Mouse (Mus musculus): ENCODE measurements around the gene Socs4. TPM values are rescaled to one million over a fixed set of nuclear protein-coding genes. Genes with fewer than 3 reads are reported as not detected.

The Socs4 gene
- polyA plus RNA-seq (2015; fragmentation: Nextera tagmentation; extraction: Ambion mirVana): 2.8 and 3.2 TPM in 2 replicates

DNA sequence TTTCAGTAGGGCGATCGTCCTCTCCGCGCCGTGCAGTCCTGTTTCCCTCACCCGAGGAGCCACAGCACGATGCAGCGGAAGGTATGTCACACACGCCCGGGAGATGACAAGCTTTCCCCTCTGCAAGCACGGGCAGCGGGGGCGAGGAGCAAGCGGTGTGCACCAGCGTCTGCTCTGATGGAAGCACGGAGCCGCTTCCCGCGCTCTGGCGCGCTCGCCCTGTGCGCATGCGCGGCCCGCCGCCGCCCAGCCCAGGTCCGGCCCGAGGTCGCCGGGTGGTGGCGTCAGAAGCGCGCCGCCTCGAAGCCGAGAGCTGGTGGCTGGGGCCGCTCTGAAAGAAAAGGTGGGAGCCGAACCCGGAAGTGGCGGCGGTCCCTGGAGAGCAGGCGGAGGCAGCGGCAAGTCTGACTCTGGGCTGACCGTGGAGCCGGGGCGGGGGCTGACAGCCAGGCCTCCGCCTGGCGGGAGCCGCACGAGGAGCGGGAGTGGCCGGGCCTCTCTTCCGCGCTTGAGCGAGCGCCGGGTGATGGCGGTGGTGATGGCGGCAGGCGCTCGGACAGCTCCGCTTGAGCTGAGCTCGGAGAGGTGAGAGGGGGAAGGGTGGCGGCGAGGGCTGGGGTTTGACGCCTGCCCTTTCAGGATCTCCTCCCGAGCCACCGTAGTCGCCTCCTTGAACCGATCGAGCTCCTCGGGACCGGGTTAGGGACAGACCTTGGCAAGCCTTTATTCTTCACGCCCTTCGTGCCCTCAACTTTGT lies at the start of gene Socs4, which contains the start of gene Wdhd1:
Gene Socs4 (plus strand): TSS at position 295 of the 757 bp plus-strand sequence.
Gene Wdhd1 (minus strand): TSS at position 221 of the 757 bp plus-strand sequence.
- peak within 1 kb of the TSS; percentile 78 for H3K4me2 ChIP-seq (ENCODE audit: low read depth, low read length)
- H3K4me1 ChIP-seq (ENCODE audit: control insufficient read depth, insufficient read depth, low read length): peaks cover 8% of the 10 kb centered on the region
- no peaks in the 10 kb centered on the region for H3K9me3 ChIP-seq (replicated peaks; ENCODE audit: control insufficient read depth, low read length)
- no peaks in the 10 kb centered on the region for H3K27me3 ChIP-seq (ENCODE audit: control insufficient read depth, insufficient read depth, low read length)
- H3K27ac ChIP-seq (ENCODE audit: low read length): peak within 1 kb of the TSS; percentile 97
- peak within 1 kb of the TSS; percentile 94 for H3K9ac ChIP-seq (ENCODE audit: low read length)
- no peaks in the 10 kb centered on the region for H3K36me3 ChIP-seq (ENCODE audit: control insufficient read depth, insufficient read depth, low read length)
- H3K4me3 ChIP-seq (replicated peaks; ENCODE audit: low read length): peak within 1 kb of the TSS; percentile 92
- ATAC-seq (ENCODE audit: insufficient read depth, low FRiP score): peak; percentile 98
- under 1% methylated on average over 76 of the region's 77 CpGs for WGBS

DNA sequence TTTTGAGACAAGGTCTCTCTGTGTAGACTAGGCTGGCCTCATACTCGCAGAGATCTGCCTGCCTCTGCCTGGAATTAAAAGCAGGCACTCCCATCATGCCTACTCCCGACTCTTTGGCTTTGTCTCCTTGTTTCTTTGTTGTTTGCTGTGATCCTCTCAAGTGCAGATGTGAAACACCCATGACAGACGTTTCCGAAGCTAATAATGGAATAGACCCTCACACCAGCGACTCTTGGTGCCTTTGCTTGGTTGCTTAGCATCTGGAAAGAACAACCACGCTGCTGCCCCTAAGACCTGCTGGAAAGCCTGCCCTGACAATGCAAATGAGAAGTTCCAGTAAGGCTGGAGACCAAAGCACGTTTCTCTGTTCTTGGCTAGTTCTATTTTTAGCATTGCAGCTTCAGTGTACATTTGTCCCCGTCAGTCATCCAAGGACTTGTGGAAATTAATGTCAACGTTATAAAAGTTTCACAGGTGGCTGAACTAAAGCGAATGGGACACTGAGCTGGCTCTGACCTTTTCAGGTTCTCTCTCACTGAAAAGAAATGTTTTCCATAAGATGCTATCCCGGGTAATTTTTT lies 46.8 kb upstream of the Socs4 start:
- Histone ChIP-seq H3K27me3 (ENCODE audit: control insufficient read depth, insufficient read depth, low read length) (no peaks in the 10 kb centered on the region), H3K9ac (ENCODE audit: low read length) (no peak overlapping the region), H3K9me3 (replicated peaks; ENCODE audit: control insufficient read depth, low read length) (no peaks in the 10 kb centered on the region), H3K27ac (ENCODE audit: low read length) (no peak overlapping the region), H3K4me1 (ENCODE audit: control insufficient read depth, insufficient read depth, low read length) (no peaks in the 10 kb centered on the region), H3K36me3 (ENCODE audit: control insufficient read depth, insufficient read depth, low read length) (no peaks in the 10 kb centered on the region), H3K4me2 (ENCODE audit: low read depth, low read length) (no peak overlapping the region), H3K4me3 (replicated peaks; ENCODE audit: low read length) (no peak overlapping the region)
- WGBS: 63% methylated on average over 11 of the region's 11 CpGs
- ATAC-seq (ENCODE audit: insufficient read depth, low FRiP score): no peak

DNA sequence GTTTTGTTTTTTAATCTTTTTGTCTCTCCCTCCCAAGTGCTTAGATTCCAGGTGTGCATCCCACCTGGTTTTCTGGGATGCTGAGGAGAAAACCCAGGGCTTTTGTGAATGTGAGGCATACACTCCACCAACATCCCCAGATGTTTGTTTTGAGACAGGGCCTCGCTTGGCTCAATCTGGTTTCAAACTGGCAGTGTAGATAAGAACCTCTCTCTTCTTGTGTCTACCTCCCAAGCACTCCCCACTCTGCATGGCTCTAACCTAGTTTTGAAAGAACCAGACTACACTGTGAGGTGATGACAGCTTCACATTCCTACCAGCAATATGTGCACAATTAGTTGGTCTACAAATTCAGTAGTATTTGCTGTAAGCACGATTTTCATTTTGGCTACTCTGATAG lies 43.1 kb upstream of the Socs4 start:
- WGBS: 60% methylated on average over 2 of the region's 2 CpGs

DNA sequence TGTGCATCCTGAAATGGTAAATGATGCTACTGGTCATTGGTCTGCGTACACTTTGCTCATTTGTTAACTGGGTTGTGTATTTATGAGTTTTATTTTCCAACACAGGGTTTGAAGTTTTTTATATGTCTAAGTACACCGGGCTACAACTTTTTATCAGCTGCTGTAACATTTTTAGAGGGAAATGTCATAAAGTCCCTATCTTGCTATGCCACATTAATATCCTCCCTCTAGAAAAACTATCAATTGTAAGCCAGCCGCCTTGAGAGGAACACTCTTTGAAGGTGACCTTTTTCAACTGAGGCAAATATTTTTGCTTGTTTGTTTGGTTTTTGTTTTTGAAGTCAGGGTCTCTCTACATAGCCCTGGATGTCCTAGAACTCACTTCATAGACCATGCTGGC lies 42.7 kb upstream of the Socs4 start:
- H3K27me3 ChIP-seq (ENCODE audit: control insufficient read depth, insufficient read depth, low read length): no peaks in the 10 kb centered on the region
- ATAC-seq (ENCODE audit: insufficient read depth, low FRiP score): no peak
- H3K9me3 ChIP-seq (replicated peaks; ENCODE audit: control insufficient read depth, low read length): 0 out of 2 replicates have a peak, but pooled peaks cover 7% of the 10 kb centered on the region
- WGBS: 88% methylated on average over 3 of the region's 3 CpGs
- no peak overlapping the region for H3K27ac ChIP-seq (ENCODE audit: low read length)
- H3K36me3 ChIP-seq (ENCODE audit: control insufficient read depth, insufficient read depth, low read length): no peaks in the 10 kb centered on the region
- no peak overlapping the region for H3K4me3 ChIP-seq (replicated peaks; ENCODE audit: low read length)
- no peaks in the 10 kb centered on the region for H3K4me1 ChIP-seq (ENCODE audit: control insufficient read depth, insufficient read depth, low read length)
- no peak overlapping the region for H3K9ac ChIP-seq (ENCODE audit: low read length)
- H3K4me2 ChIP-seq (ENCODE audit: low read depth, low read length): no peak overlapping the region

More for the DNA sequence above, 43.1 kb upstream of the Socs4 start:
- Histone ChIP-seq H3K9ac (ENCODE audit: low read length) (no peak overlapping the region), H3K4me3 (replicated peaks; ENCODE audit: low read length) (no peak overlapping the region), H3K27ac (ENCODE audit: low read length) (no peak overlapping the region), H3K4me1 (ENCODE audit: control insufficient read depth, insufficient read depth, low read length) (no peaks in the 10 kb centered on the region), H3K36me3 (ENCODE audit: control insufficient read depth, insufficient read depth, low read length) (no peaks in the 10 kb centered on the region), H3K27me3 (ENCODE audit: control insufficient read depth, insufficient read depth, low read length) (no peaks in the 10 kb centered on the region), H3K9me3 (replicated peaks; ENCODE audit: control insufficient read depth, low read length) (0 out of 2 replicates have a peak, but pooled peaks cover 7% of the 10 kb centered on the region), H3K4me2 (ENCODE audit: low read depth, low read length) (no peak overlapping the region)
- no peak for ATAC-seq (ENCODE audit: insufficient read depth, low FRiP score)

DNA sequence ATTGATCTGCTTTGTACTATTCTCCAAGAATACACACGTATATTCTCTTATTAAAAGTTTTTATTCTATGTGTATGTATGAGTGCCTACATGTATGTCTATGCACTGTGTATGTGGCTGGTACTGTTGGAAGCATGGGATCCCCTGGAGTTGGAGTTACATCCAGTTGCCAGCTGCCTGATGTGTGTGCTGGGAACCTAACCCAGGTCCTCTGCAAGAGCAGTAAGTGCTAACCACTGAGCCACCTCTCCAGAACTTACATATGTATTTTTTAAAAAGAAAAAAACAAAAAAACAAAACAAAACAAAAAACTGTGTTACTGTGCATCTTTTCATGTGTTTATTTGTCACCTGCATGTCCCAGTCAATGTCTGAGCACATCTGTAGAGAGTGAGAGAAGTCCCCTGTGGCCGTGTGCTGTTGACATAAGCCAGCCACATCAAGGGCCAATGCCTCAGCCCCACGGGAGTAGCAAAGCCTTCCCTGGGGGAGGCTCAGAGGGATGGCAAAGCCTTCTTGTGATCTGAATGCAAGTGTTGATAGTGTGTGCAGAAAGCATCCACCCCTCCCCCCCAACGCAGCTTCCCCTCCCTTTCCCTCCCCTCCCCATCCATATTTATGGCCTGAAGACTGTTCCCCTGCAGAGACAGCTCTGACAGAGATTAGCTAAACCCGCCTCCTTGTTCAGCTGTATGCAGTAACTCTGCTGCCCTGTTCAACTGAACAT lies 42.0 kb upstream of the Socs4 start:
- Histone ChIP-seq H3K27ac (ENCODE audit: low read length) (no peak overlapping the region), H3K36me3 (ENCODE audit: control insufficient read depth, insufficient read depth, low read length) (no peaks in the 10 kb centered on the region), H3K4me2 (ENCODE audit: low read depth, low read length) (no peak overlapping the region), H3K4me1 (ENCODE audit: control insufficient read depth, insufficient read depth, low read length) (no peaks in the 10 kb centered on the region), H3K9me3 (replicated peaks; ENCODE audit: control insufficient read depth, low read length) (0 out of 2 replicates have a peak, but pooled peaks cover 7% of the 10 kb centered on the region), H3K4me3 (replicated peaks; ENCODE audit: low read length) (no peak overlapping the region), H3K27me3 (ENCODE audit: control insufficient read depth, insufficient read depth, low read length) (no peaks in the 10 kb centered on the region), H3K9ac (ENCODE audit: low read length) (no peak overlapping the region)
- 67% methylated on average over 5 of the region's 5 CpGs for WGBS
- ATAC-seq (ENCODE audit: insufficient read depth, low FRiP score): no peak

DNA sequence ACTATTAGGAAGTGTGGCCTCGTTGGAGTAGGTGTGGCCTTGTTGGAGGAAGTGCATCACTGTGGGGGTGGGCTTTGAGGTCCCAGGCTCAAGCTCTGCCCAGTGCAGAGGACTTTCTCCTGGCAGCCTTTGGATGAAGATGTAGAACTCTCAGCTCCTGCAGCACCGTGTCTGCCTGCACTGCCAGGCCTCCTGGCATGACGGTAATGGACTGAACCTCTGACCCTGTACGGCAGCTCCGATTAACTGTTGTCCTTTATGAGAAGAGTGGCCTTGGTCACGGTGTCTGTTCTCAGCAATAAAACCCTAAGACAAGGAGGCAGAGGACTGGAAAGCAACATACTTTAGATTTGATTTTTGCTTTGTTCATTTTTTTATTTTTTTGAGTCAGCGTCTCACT lies 40.2 kb upstream of the Socs4 start:
- Histone ChIP-seq H3K9ac (ENCODE audit: low read length) (no peak overlapping the region), H3K27ac (ENCODE audit: low read length) (no peak overlapping the region), H3K9me3 (replicated peaks; ENCODE audit: control insufficient read depth, low read length) (0 out of 2 replicates have a peak, but pooled peaks cover 7% of the 10 kb centered on the region), H3K4me1 (ENCODE audit: control insufficient read depth, insufficient read depth, low read length) (no peaks in the 10 kb centered on the region), H3K36me3 (ENCODE audit: control insufficient read depth, insufficient read depth, low read length) (no peaks in the 10 kb centered on the region), H3K4me2 (ENCODE audit: low read depth, low read length) (no peak overlapping the region), H3K27me3 (ENCODE audit: control insufficient read depth, insufficient read depth, low read length) (no peaks in the 10 kb centered on the region), H3K4me3 (replicated peaks; ENCODE audit: low read length) (no peak overlapping the region)
- ATAC-seq (ENCODE audit: insufficient read depth, low FRiP score): no peak
- WGBS: 93% methylated on average over 7 of the region's 7 CpGs

DNA sequence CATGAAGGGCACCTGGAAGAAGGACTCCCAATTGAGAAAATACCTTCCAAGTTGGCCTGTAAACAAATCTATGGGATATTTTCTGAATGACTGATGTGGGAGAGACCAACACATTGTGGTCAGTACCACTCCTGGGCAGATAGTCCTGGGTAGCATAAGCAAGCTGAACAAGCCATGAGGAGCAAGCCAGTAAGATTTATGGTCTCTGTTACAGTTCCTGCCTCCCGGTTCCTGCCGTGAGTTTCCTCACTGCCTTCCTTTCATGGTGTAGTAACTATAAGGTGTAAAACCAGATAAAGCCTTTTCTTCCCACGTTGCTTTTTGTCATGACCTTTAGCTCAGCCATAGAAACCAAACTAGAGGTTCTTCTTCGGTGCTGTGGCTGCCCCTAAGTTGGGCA lies 39.4 kb upstream of the Socs4 start:
- no peak for ATAC-seq (ENCODE audit: insufficient read depth, low FRiP score)
- Histone ChIP-seq H3K27ac (ENCODE audit: low read length) (no peak overlapping the region), H3K9me3 (replicated peaks; ENCODE audit: control insufficient read depth, low read length) (0 out of 2 replicates have a peak, but pooled peaks cover 7% of the 10 kb centered on the region), H3K4me1 (ENCODE audit: control insufficient read depth, insufficient read depth, low read length) (no peaks in the 10 kb centered on the region), H3K36me3 (ENCODE audit: control insufficient read depth, insufficient read depth, low read length) (no peaks in the 10 kb centered on the region), H3K4me2 (ENCODE audit: low read depth, low read length) (no peak overlapping the region), H3K4me3 (replicated peaks; ENCODE audit: low read length) (no peak overlapping the region), H3K27me3 (ENCODE audit: control insufficient read depth, insufficient read depth, low read length) (no peaks in the 10 kb centered on the region), H3K9ac (ENCODE audit: low read length) (no peak overlapping the region)
- WGBS: 81% methylated on average over 4 of the region's 4 CpGs

DNA sequence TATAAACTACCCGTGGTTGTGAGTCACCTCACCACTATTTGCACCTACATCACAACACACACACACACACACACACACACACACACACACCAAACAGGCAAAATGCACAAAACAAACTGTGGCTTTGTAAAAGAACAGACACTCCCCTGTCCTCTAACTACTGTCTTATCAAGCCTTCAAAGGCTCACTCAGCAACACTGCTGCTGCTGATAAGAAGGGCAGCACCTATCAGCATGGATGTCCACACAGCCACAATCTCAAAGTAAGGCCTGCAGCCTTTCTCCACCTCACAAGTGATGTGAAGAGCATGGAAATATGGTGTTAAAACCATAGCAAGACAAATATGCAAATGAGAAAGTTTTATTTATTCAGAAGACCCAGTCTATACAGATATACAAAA lies 36.1 kb upstream of the Socs4 start:
- Histone ChIP-seq H3K4me2 (ENCODE audit: low read depth, low read length) (no peak overlapping the region), H3K27me3 (ENCODE audit: control insufficient read depth, insufficient read depth, low read length) (no peaks in the 10 kb centered on the region), H3K4me3 (replicated peaks; ENCODE audit: low read length) (no peak overlapping the region), H3K4me1 (ENCODE audit: control insufficient read depth, insufficient read depth, low read length) (no peaks in the 10 kb centered on the region), H3K9ac (ENCODE audit: low read length) (no peak overlapping the region), H3K9me3 (replicated peaks; ENCODE audit: control insufficient read depth, low read length) (0 out of 2 replicates have a peak, but pooled peaks cover 4% of the 10 kb centered on the region), H3K27ac (ENCODE audit: low read length) (no peak overlapping the region), H3K36me3 (ENCODE audit: control insufficient read depth, insufficient read depth, low read length) (peaks cover 7% of the 10 kb centered on the region; the same call in 1 of the 2 replicates)
- ATAC-seq (ENCODE audit: insufficient read depth, low FRiP score): 0 out of 2 replicates have a peak, but pooled peaks have one; percentile 44
- WGBS: 71% methylated on average over 1 of the region's 1 CpGs

DNA sequence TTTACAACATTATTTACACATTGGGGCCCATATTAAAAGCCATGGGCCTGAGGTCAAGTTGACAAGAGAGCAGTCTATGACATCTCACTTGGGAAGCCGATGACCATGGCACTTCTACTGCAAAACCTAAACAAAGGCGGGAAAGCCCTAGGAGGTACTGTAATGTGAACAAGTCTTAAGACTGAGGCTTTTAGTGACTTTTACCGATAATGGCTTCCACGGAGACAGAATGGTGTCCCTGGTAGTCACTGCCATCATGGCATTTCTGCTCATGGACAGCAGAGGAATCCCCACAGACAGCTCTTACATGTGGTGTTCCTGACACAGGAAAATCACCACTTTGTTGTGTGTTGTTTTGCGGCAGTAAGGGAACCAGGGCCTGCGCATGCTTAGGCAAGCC lies 35.7 kb upstream of the Socs4 start:
- no peaks in the 10 kb centered on the region for H3K9me3 ChIP-seq (replicated peaks; ENCODE audit: control insufficient read depth, low read length)
- no peak overlapping the region for H3K4me3 ChIP-seq (replicated peaks; ENCODE audit: low read length)
- no peak for ATAC-seq (ENCODE audit: insufficient read depth, low FRiP score)
- H3K27ac ChIP-seq (ENCODE audit: low read length): no peak overlapping the region
- H3K36me3 ChIP-seq (ENCODE audit: control insufficient read depth, insufficient read depth, low read length): peaks cover 7% of the 10 kb centered on the region; the same call in 1 of the 2 replicates
- H3K4me2 ChIP-seq (ENCODE audit: low read depth, low read length): no peak overlapping the region
- H3K9ac ChIP-seq (ENCODE audit: low read length): no peak overlapping the region
- no peaks in the 10 kb centered on the region for H3K4me1 ChIP-seq (ENCODE audit: control insufficient read depth, insufficient read depth, low read length)
- no peaks in the 10 kb centered on the region for H3K27me3 ChIP-seq (ENCODE audit: control insufficient read depth, insufficient read depth, low read length)
- 88% methylated on average over 6 of the region's 6 CpGs for WGBS

Measured in stomach, embryonic 16.5 days (tissue).